Mouse (Mus musculus) T-helper 2 cell (primary cell): ENCODE measurements around the gene Pip4k2c.
"Not testable (repeated sequence)": the region's sequence is repeated elsewhere in the genome, so short reads cannot be mapped to it uniquely, and the experiment has no call there.

Experiments used
- in situ Hi-C: fragments of 300-600 bp; cut with MboI, MseI; formaldehyde crosslinking; loops from one replicate; pipeline ENCODE4 v1.15.1; 2025; ENCODE audit warnings: high pct_unique_total_duplicates

Pip4k2c gene

GRCm38 (mm10) chr10:127171631-127172200 lies 39.7 kb downstream of the Pip4k2c start:
- in situ Hi-C loops, result loop anchor here (5.0 kb wide), 1 partner anchor 54 kb away; no protein-coding TSS in a partner anchor

- in situ Hi-C loops, result loop anchor here (5.0 kb wide), 1 partner anchor 54 kb away; no protein-coding TSS in a partner anchor
These were observed 40.5 kb downstream of the Pip4k2c start for GRCm38 (mm10) chr10:127170837-127171272.

GRCm38 (mm10) chr10:127170002-127170401 lies 41.4 kb downstream of the Pip4k2c start:
- in situ Hi-C loops, result loop anchor here (5.0 kb wide), 1 partner anchor 53 kb away; no protein-coding TSS in a partner anchor

GRCm38 (mm10) chr10:127167614-127168192 lies 43.7 kb downstream of the Pip4k2c start:
- in situ Hi-C loops, result no loop called here

- in situ Hi-C loops, result no loop called here
These were observed 44.4 kb downstream of the Pip4k2c start for GRCm38 (mm10) chr10:127166771-127167613.

- in situ Hi-C loops, result no loop called here
These were observed 45.0 kb downstream of the Pip4k2c start for GRCm38 (mm10) chr10:127166404-127166715.

- in situ Hi-C loops, result no loop called here
These were observed 45.6 kb downstream of the Pip4k2c start for GRCm38 (mm10) chr10:127165654-127166403.

- in situ Hi-C loops, result no loop called here
These were observed 46.1 kb downstream of the Pip4k2c start for GRCm38 (mm10) chr10:127165354-127165653.

GRCm38 (mm10) chr10:127164631-127165353 lies 46.6 kb downstream of the Pip4k2c start, which contains the start of gene B4galnt1:
Gene B4galnt1, plus strand, starts transcription at chr10:127165225.
- in situ Hi-C loops, result no loop called here

GRCm38 (mm10) chr10:127164190-127164589 lies 47.2 kb downstream of the Pip4k2c start:
- in situ Hi-C loops, result no loop called here

- in situ Hi-C loops, result not testable (repeated sequence)
These were observed 48.6 kb downstream of the Pip4k2c start for GRCm38 (mm10) chr10:127162771-127163261.

- in situ Hi-C loops, result no loop called here
These were observed 50.7 kb downstream of the Pip4k2c start for GRCm38 (mm10) chr10:127160728-127161127.

GRCm38 (mm10) chr10:127160081-127160480 lies 51.3 kb downstream of the Pip4k2c start:
- in situ Hi-C loops, result no loop called here

GRCm38 (mm10) chr10:127158471-127158870 lies 52.9 kb downstream of the Pip4k2c start:
- in situ Hi-C loops, result no loop called here

GRCm38 (mm10) chr10:127156511-127156910 lies 54.9 kb downstream of the Pip4k2c start:
- in situ Hi-C loops, result no loop called here

GRCm38 (mm10) chr10:127156089-127156488 lies 55.3 kb downstream of the Pip4k2c start:
- in situ Hi-C loops, result no loop called here

GRCm38 (mm10) chr10:127154652-127155051 lies 56.7 kb downstream of the Pip4k2c start:
- in situ Hi-C loops, result no loop called here

- in situ Hi-C loops, result no loop called here
These were observed 57.1 kb downstream of the Pip4k2c start for GRCm38 (mm10) chr10:127154241-127154640.

GRCm38 (mm10) chr10:127153323-127153722 lies 58.1 kb downstream of the Pip4k2c start:
- in situ Hi-C loops, result no loop called here

GRCm38 (mm10) chr10:127152556-127152955 lies 58.8 kb downstream of the Pip4k2c start:
- in situ Hi-C loops, result not testable (repeated sequence)

GRCm38 (mm10) chr10:127151233-127151632 lies 60.2 kb downstream of the Pip4k2c start:
- in situ Hi-C loops, result not testable (repeated sequence)
